Mouse (Mus musculus): ENCODE results near the gene Clasp1.

GRCm38 (mm10) chr1:118523161-118523560 is 134.3 kb downstream of the Clasp1 start:
- TF ChIP-seq CTCF (IDR thresholded peaks at IDR 0.05) (no peak), EP300 (IDR thresholded peaks at IDR 0.05) (no peak)
